Comparison of ENCODE assay signal across 10 mouse cellular contexts in genomic region chr7:118478835-118479312, GRCm38 (mm10). TPM values are rescaled to one million over a fixed set of nuclear protein-coding genes. Genes with fewer than 3 reads are reported as not detected.
DNase-seq lines count a peak whose midpoint lies in the region; ATAC-seq and TF ChIP-seq lines count a peak whose summit lies in the region.
"Had no signal": no experiment of that assay in that cellular context is flagged by ENCODE, and none has a peak within 500 bp of the region (broad histone marks: within the 10 kb centered on the region; RNA-seq: fewer than 3 reads in every experiment).

No protein-coding gene starts in this region.

- DNase-seq in embryonic facial prominence, embryonic 11.5 days (ENCODE audit: low spot score) = no peak
- no peak for DNase-seq in embryonic facial prominence, embryonic 10.5 days (ENCODE audit: low spot score)
- peak; percentile 77 for DNase-seq in gastrocnemius, postnatal 14 days
- DNase-seq in left cerebral cortex, postnatal 25 days (ENCODE audit: low spot score in 2 of 2) = no peak
- no peak for DNase-seq in right cerebral cortex, postnatal 25 days
- no peak for DNase-seq in embryo, embryonic 10.5 days (ENCODE audit: low spot score)

- H3K4me1 ChIP-seq in embryonic facial prominence, embryonic 11.5 days (ENCODE audit: control insufficient read depth, insufficient read depth, low read length) = no peaks in the 10 kb centered on the region
- peaks cover 17% of the 10 kb centered on the region for H3K4me1 ChIP-seq in embryonic facial prominence, embryonic 10.5 days
- 0 out of 2 replicates have a peak, but pooled peaks cover 3% of the 10 kb centered on the region for H3K4me1 ChIP-seq in intestine, postnatal 0 days (replicated peaks; ENCODE audit: control insufficient read depth, insufficient read depth, low read length)

- no peak for ATAC-seq in embryonic facial prominence, embryonic 11.5 days (replicated peaks; ENCODE audit: insufficient number of reproducible peaks, low FRiP score, low TSS enrichment, low read depth)
- no peak for ATAC-seq in intestine, postnatal 0 days
- peak; percentile 26 for ATAC-seq in megakaryocyte, adult 5-6 weeks (ENCODE audit: poor library complexity, severe bottlenecking)
- ATAC-seq: inflammation-experienced regulatory T-cells, adult 6 months had no signal

- no peak for TF ChIP-seq CTCF in intestine, postnatal 0 days (IDR thresholded peaks at IDR 0.05; ENCODE audit: low read depth)

- no peak overlapping the region for H3K4me3 ChIP-seq in embryonic facial prominence, embryonic 11.5 days (ENCODE audit: low read depth, low read length)
- H3K4me3 ChIP-seq in embryonic facial prominence, embryonic 10.5 days = no peak overlapping the region
- no peak overlapping the region for H3K4me3 ChIP-seq in intestine, postnatal 0 days (ENCODE audit: low read depth, low read length)

- no peaks in the 10 kb centered on the region for H3K36me3 ChIP-seq in embryonic facial prominence, embryonic 11.5 days (replicated peaks; ENCODE audit: control insufficient read depth, insufficient read depth, low read depth, low read length)
- no peaks in the 10 kb centered on the region for H3K36me3 ChIP-seq in embryonic facial prominence, embryonic 10.5 days (replicated peaks)
- no peaks in the 10 kb centered on the region for H3K36me3 ChIP-seq in intestine, postnatal 0 days (ENCODE audit: control insufficient read depth, insufficient read depth)

- peak overlapping the region; percentile 4; the same call in 1 of the 2 replicates for H3K9ac ChIP-seq in embryonic facial prominence, embryonic 11.5 days (replicated peaks; ENCODE audit: low read length)
- H3K9ac ChIP-seq in intestine, postnatal 0 days (ENCODE audit: low read depth, low read length) = no peak overlapping the region

- H3K27me3 ChIP-seq in embryonic facial prominence, embryonic 11.5 days (ENCODE audit: control insufficient read depth, insufficient read depth, low read length) = no peaks in the 10 kb centered on the region
- H3K27me3 ChIP-seq in embryonic facial prominence, embryonic 10.5 days (replicated peaks; ENCODE audit: low read depth, poor library complexity, severe bottlenecking) = no peaks in the 10 kb centered on the region
- H3K27me3 ChIP-seq in intestine, postnatal 0 days (replicated peaks; ENCODE audit: control insufficient read depth, insufficient read depth, low read length) = no peaks in the 10 kb centered on the region

- H3K4me2 ChIP-seq in embryonic facial prominence, embryonic 11.5 days (ENCODE audit: low read depth, low read length) = no peak overlapping the region
- peak overlapping the region; percentile 27; the same call in 1 of the 2 replicates for H3K4me2 ChIP-seq in intestine, postnatal 0 days (replicated peaks; ENCODE audit: low read depth)

- 19% methylated on average over 3 of the region's 3 CpGs for WGBS in embryonic facial prominence, embryonic 11.5 days
- WGBS in embryonic facial prominence, embryonic 10.5 days = 45% methylated on average over 3 of the region's 3 CpGs
- WGBS in intestine, postnatal 0 days = 30% methylated on average over 3 of the region's 3 CpGs

- intact Hi-C loops in gastrocnemius, postnatal 14 days (cut with DNase I; ENCODE audit: low total_unique reads) = no loop called here
- intact Hi-C loops in left cerebral cortex, postnatal 25 days (cut with DNase I) = no loop called here

- no peak overlapping the region for H3K27ac ChIP-seq in embryonic facial prominence, embryonic 11.5 days (replicated peaks; ENCODE audit: low read depth, low read length)
- H3K27ac ChIP-seq in embryonic facial prominence, embryonic 10.5 days (replicated peaks) = no peak overlapping the region
- peak overlapping the region; percentile 68; the same call in 1 of the 2 replicates for H3K27ac ChIP-seq in intestine, postnatal 0 days (ENCODE audit: low read depth, low read length)

- no peaks in the 10 kb centered on the region for H3K9me3 ChIP-seq in embryonic facial prominence, embryonic 11.5 days (replicated peaks; ENCODE audit: control insufficient read depth, low read length)
- peaks cover 3% of the 10 kb centered on the region; the same call in 1 of the 2 replicates for H3K9me3 ChIP-seq in embryonic facial prominence, embryonic 10.5 days
- no peaks in the 10 kb centered on the region for H3K9me3 ChIP-seq in intestine, postnatal 0 days (ENCODE audit: control insufficient read depth)

RNA-seq across cellular contexts. Expression of gene Itpripl2, which starts 12.9 kb away (rescaled TPM):
- 1.3 and 1.8 TPM in 2 replicates for polyA plus RNA-seq in embryonic facial prominence, embryonic 11.5 days (2014; fragmentation: Nextera tagmentation; extraction: Ambion mirVana)
- polyA plus RNA-seq in embryonic facial prominence, embryonic 10.5 days (2016; fragmentation: Nextera tagmentation; extraction: Ambion mirVana) = 1.3 and 1.6 TPM in 2 replicates
- 10 to 100 TPM; 17.3 to 18.7 TPM for total RNA-seq in gastrocnemius, postnatal 14 days (2021)
- 4.6 and 5.6 TPM in 2 replicates for polyA plus RNA-seq in intestine, postnatal 0 days (2015; fragmentation: Nextera tagmentation; extraction: Ambion mirVana)
- total RNA-seq in megakaryocyte, adult 5-6 weeks (2015) = 16.5 and 17.1 TPM in 2 replicates
- total RNA-seq in megakaryocyte, adult 5-6 weeks (2017) = 32.1 and 36.1 TPM in 2 replicates
- total RNA-seq in left cerebral cortex, postnatal 25 days (2021) = 1 to 10 TPM; 3.3 to 3.4 TPM

RNA-seq across cellular contexts. Expression of gene Syt17, which starts 30.9 kb away (rescaled TPM):
- polyA plus RNA-seq in embryonic facial prominence, embryonic 11.5 days (2014; fragmentation: Nextera tagmentation; extraction: Ambion mirVana) = 2.3 TPM in 2 replicates
- 1.7 and 1.9 TPM in 2 replicates for polyA plus RNA-seq in embryonic facial prominence, embryonic 10.5 days (2016; fragmentation: Nextera tagmentation; extraction: Ambion mirVana)
- total RNA-seq in gastrocnemius, postnatal 14 days (2021) = under 1 TPM; 0.88 to 0.89 TPM
- polyA plus RNA-seq in intestine, postnatal 0 days (2015; fragmentation: Nextera tagmentation; extraction: Ambion mirVana) = 3.0 and 3.4 TPM in 2 replicates
- not detected in 2 replicates for total RNA-seq in megakaryocyte, adult 5-6 weeks (2015)
- not detected in 2 replicates for total RNA-seq in megakaryocyte, adult 5-6 weeks (2017)
- total RNA-seq in left cerebral cortex, postnatal 25 days (2021) = 10 to 100 TPM; 61.6 to 73.9 TPM
- total RNA-seq: neutrophil, adult 5-6 weeks had no signal

RNA-seq across cellular contexts. Expression of gene Coq7, which starts 54.3 kb away (rescaled TPM):
- 107 and 110 TPM in 2 replicates for polyA plus RNA-seq in embryonic facial prominence, embryonic 11.5 days (2014; fragmentation: Nextera tagmentation; extraction: Ambion mirVana)
- 128 and 134 TPM in 2 replicates for polyA plus RNA-seq in embryonic facial prominence, embryonic 10.5 days (2016; fragmentation: Nextera tagmentation; extraction: Ambion mirVana)
- total RNA-seq in gastrocnemius, postnatal 14 days (2021) = 10 to 100 TPM; 68.9 to 75.6 TPM
- 123 and 139 TPM in 2 replicates for polyA plus RNA-seq in intestine, postnatal 0 days (2015; fragmentation: Nextera tagmentation; extraction: Ambion mirVana)
- total RNA-seq in megakaryocyte, adult 5-6 weeks (2015) = 18.3 and 19.5 TPM in 2 replicates
- total RNA-seq in megakaryocyte, adult 5-6 weeks (2017) = 20.9 and 21.5 TPM in 2 replicates
- total RNA-seq in left cerebral cortex, postnatal 25 days (2021) = 10 to 100 TPM; 33.4 to 37.1 TPM

Comparison
In these comparisons a context has a peak if more than half of its experiments do, and no peak if none do; other contexts are left out.
1. RNA of gene Syt17, which starts 30.9 kb away (total RNA-seq): 61.6 to 73.9 TPM in left cerebral cortex, postnatal 25 days; 0.88 to 0.89 TPM in gastrocnemius, postnatal 14 days and not detected in megakaryocyte, adult 5-6 weeks; every median in the first group is over 10 times any median in the second.